Mouse (Mus musculus): ENCODE results near the gene Glb1. TPM values are rescaled to one million over a fixed set of nuclear protein-coding genes. Genes with fewer than 3 reads are reported as not detected.
"Not testable (repeated sequence)": the region's sequence is repeated elsewhere in the genome, so short reads cannot be mapped to it uniquely, and the experiment has no call there.

Glb1 gene
- 10 to 100 TPM; 23.3 to 25.5 TPM for total RNA-seq (2021)
- long read RNA-seq, experiment 1, transcript Glb1-201 (16 exons, 2,396 nt), result major isoform, 20 of 44 reads
- long read RNA-seq, experiment 1, partial matches to known transcripts, result 12 of 44 reads
- long read RNA-seq, experiment 1, other reads (novel, unspliced or antisense), result 12 of 44 reads
- long read RNA-seq, experiment 2, transcript Glb1-201 (16 exons, 2,396 nt), result major isoform, 20 of 37 reads
- long read RNA-seq, experiment 2, partial matches to known transcripts, result 13 of 37 reads
- long read RNA-seq, experiment 2, other reads (novel, unspliced or antisense), result 4 of 37 reads

GRCm38 (mm10) chr9:114400949-114401684 lies at the start of gene Glb1, which contains the start of gene Tmppe:
Gene Glb1, plus strand, starts transcription at chr9:114401076.
Gene Tmppe, plus strand, starts transcription at chr9:114401105.
- peak; percentile 65 to 79 for DNase-seq (ENCODE audit: low spot score in 2 of 2)

GRCm38 (mm10) chr9:114367783-114368470 lies 32.9 kb upstream of the Glb1 start:
- peak; percentile 80 to 92 for DNase-seq (ENCODE audit: low spot score in 2 of 2)

GRCm38 (mm10) chr9:114368471-114368858 lies 32.4 kb upstream of the Glb1 start:
- no peak for DNase-seq (ENCODE audit: low spot score in 2 of 2)

- not testable (repeated sequence) for DNase-seq (ENCODE audit: low spot score in 2 of 2)
Observed at GRCm38 (mm10) chr9:114369389-114369788, 31.5 kb upstream of the Glb1 start.

- DNase-seq (ENCODE audit: low spot score in 2 of 2), result not testable (repeated sequence)
Observed at GRCm38 (mm10) chr9:114371717-114372116, 29.2 kb upstream of the Glb1 start.

- no peak for DNase-seq (ENCODE audit: low spot score in 2 of 2)
Observed at GRCm38 (mm10) chr9:114375276-114375962, 25.5 kb upstream of the Glb1 start.

GRCm38 (mm10) chr9:114377168-114377567 lies 23.7 kb upstream of the Glb1 start:
- DNase-seq (ENCODE audit: low spot score in 2 of 2), result no peak

GRCm38 (mm10) chr9:114379871-114380270 lies 21.0 kb upstream of the Glb1 start:
- DNase-seq (ENCODE audit: low spot score in 2 of 2), result no peak

- DNase-seq (ENCODE audit: low spot score in 2 of 2), result peak; percentile 28 to 31
Observed at GRCm38 (mm10) chr9:114380881-114381733, 19.8 kb upstream of the Glb1 start.

GRCm38 (mm10) chr9:114382936-114383710 lies 17.8 kb upstream of the Glb1 start:
- no peak for DNase-seq (ENCODE audit: low spot score in 2 of 2)

GRCm38 (mm10) chr9:114384691-114385090 lies 16.2 kb upstream of the Glb1 start:
- DNase-seq (ENCODE audit: low spot score in 2 of 2), result no peak

GRCm38 (mm10) chr9:114385160-114385559 lies 15.7 kb upstream of the Glb1 start:
- DNase-seq (ENCODE audit: low spot score in 2 of 2), result no peak

GRCm38 (mm10) chr9:114387086-114387485 lies 13.8 kb upstream of the Glb1 start:
- no peak for DNase-seq (ENCODE audit: low spot score in 2 of 2)

- no peak for DNase-seq (ENCODE audit: low spot score in 2 of 2)
Observed at GRCm38 (mm10) chr9:114388288-114388687, 12.6 kb upstream of the Glb1 start.

- DNase-seq (ENCODE audit: low spot score in 2 of 2), result no peak
Observed at GRCm38 (mm10) chr9:114388701-114389370, 12.0 kb upstream of the Glb1 start.

- no peak for DNase-seq (ENCODE audit: low spot score in 2 of 2)
Observed at GRCm38 (mm10) chr9:114389371-114389904, 11.4 kb upstream of the Glb1 start.

- peak; percentile 30 to 61 for DNase-seq (ENCODE audit: low spot score in 2 of 2)
Observed at GRCm38 (mm10) chr9:114389905-114390748, 10.7 kb upstream of the Glb1 start, which contains the start of gene Crtap. Gene Crtap, minus strand, starts transcription at chr9:114390675.

GRCm38 (mm10) chr9:114390749-114391075 lies 10.2 kb upstream of the Glb1 start:
- DNase-seq (ENCODE audit: low spot score in 2 of 2), result no peak

Data from left cerebral cortex, adult 18-20 months (tissue).